Mouse (Mus musculus) limb, embryonic 12.5 days (tissue): ENCODE results near the gene Fam126a. TPM values are rescaled to one million over a fixed set of nuclear protein-coding genes. Genes with fewer than 3 reads are reported as not detected.

Experiments used
- ATAC-seq: fragments of 200-750 bp; cut with Nextera tagmentation; 2 replicates; pipeline ENCODE4 v1.8.0; 2017; ENCODE audit warnings: low read depth, moderate TSS enrichment; ENCODE audit not compliant: insufficient number of reproducible peaks, insufficient read depth, low FRiP score, low TSS enrichment
- H3K27ac ChIP-seq: fragments of 300-500 bp; sonication (generic); 2 replicates; pipeline ENCODE4 v1.5.1; 2016; ENCODE audit warnings: mild to moderate bottlenecking, moderate library complexity
- H3K27me3 ChIP-seq: fragments of 300-500 bp; sonication (generic); 2 replicates; pipeline ENCODE4 v1.6.1; 2016; ENCODE audit warnings: mild to moderate bottlenecking, moderate library complexity
- H3K36me3 ChIP-seq: fragments of 300-500 bp; sonication (generic); 2 replicates; pipeline ENCODE4 v1.6.1; 2016; ENCODE audit warnings: mild to moderate bottlenecking, moderate library complexity
- H3K4me1 ChIP-seq: fragments of 300-500 bp; sonication (generic); replicated peaks from 2 replicates; pipeline ENCODE4 v1.6.1; 2016
- H3K4me2 ChIP-seq: fragments of 300-500 bp; sonication (generic); 2 replicates; pipeline ENCODE4 v1.6.1; 2016; ENCODE audit warnings: mild to moderate bottlenecking, moderate library complexity
- H3K4me3 ChIP-seq: fragments of 300-500 bp; sonication (generic); replicated peaks from 2 replicates; pipeline ENCODE4 v1.5.1; 2016; ENCODE audit warnings: mild to moderate bottlenecking
- H3K9ac ChIP-seq: fragments of 300-500 bp; sonication (generic); replicated peaks from 2 replicates; pipeline ENCODE4 v1.6.1; 2016; ENCODE audit warnings: mild to moderate bottlenecking, moderate library complexity
- H3K9me3 ChIP-seq: fragments of 300-500 bp; sonication (generic); 2 replicates; pipeline ENCODE4 v1.6.1; 2016; ENCODE audit warnings: mild to moderate bottlenecking, moderate library complexity
- WGBS: fragments of 180-500 bp; shearing (Covaris S2); methylation state at CpG from one replicate; pipeline ENCODE4 v1.1.7; 2016; 5-methylcytosine and 5-hydroxymethylcytosine counted together
- polyA plus RNA-seq: library from polyadenylated mRNA; unstranded; fragments of >200 nt; fragmentation: Nextera tagmentation; extraction: Ambion mirVana; gene quantifications from 2 replicates; pipeline ENCODE4 v1.2.1, GENCODE M21; 2016

The Fam126a gene
- polyA plus RNA-seq, 1 experiment from 2014 or later: 40.0 TPM

- no peak overlapping the region for H3K4me2 ChIP-seq
- peaks cover 9% of the 10 kb centered on the region; the same call in 1 of the 2 replicates for H3K4me1 ChIP-seq
- H3K4me3 ChIP-seq: no peak overlapping the region
- H3K27ac ChIP-seq: no peak overlapping the region
- no peak for ATAC-seq
- H3K9me3 ChIP-seq: no peaks in the 10 kb centered on the region
- 82% methylated on average over 5 of the region's 5 CpGs for WGBS
- no peak overlapping the region for H3K9ac ChIP-seq
- H3K27me3 ChIP-seq: no peaks in the 10 kb centered on the region
- H3K36me3 ChIP-seq: no peaks in the 10 kb centered on the region
Observed at GRCm38 (mm10) chr5:24039423-24039822, 8.9 kb upstream of the Fam126a start.

DNA sequence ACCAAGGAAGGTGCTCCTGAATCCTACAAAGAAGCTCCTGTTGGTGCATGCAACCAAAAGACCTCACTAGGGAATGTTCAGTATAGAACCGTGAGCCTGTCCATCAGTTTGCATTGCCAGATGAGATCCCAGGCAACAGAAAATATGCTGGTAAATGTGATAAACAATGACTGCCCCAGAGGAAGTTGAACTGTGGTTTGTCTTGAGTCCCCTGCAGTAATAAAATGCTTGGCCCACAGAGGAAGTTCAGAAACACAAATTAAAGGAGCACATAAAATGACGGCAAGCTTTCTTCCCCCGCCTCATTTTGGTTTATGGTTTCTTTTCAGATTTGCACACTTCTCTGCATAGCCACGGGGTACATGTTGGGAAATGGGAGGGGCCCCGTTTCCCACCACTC lies 8.3 kb upstream of the Fam126a start:
- 28% methylated on average over 5 of the region's 5 CpGs for whole genome bisulfite sequencing
- Histone ChIP-seq H3K4me1 (peaks cover 9% of the 10 kb centered on the region; the same call in 1 of the 2 replicates), H3K9me3 (no peaks in the 10 kb centered on the region), H3K27ac (no peak overlapping the region), H3K4me2 (0 out of 2 replicates have a peak overlapping the region, but pooled peaks have one; percentile 2), H3K36me3 (no peaks in the 10 kb centered on the region), H3K9ac (no peak overlapping the region), H3K27me3 (no peaks in the 10 kb centered on the region), H3K4me3 (no peak overlapping the region)
- ATAC-seq: no peak

DNA sequence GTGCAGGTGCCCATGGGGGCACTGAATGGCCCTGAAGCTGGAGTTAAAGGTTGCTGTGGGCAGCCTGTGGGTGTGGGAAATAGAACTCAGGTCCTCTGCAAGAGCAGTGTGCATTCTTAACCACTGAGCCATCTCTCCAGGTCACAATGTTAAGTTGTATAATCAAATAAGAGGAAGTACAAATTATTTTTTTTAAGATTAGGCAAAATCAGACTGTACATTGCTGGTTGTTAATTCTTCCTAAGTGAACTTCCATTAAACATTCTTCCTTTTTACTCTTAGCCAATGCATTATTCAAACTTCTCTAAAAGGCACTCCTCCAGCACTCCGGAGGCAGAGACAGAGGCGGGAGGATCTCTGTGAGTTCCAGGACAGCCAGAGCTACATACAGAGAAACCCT lies 7.7 kb upstream of the Fam126a start:
- ATAC-seq: no peak
- WGBS: 68% methylated on average over 2 of the region's 2 CpGs
- H3K4me2 ChIP-seq: no peak overlapping the region

DNA sequence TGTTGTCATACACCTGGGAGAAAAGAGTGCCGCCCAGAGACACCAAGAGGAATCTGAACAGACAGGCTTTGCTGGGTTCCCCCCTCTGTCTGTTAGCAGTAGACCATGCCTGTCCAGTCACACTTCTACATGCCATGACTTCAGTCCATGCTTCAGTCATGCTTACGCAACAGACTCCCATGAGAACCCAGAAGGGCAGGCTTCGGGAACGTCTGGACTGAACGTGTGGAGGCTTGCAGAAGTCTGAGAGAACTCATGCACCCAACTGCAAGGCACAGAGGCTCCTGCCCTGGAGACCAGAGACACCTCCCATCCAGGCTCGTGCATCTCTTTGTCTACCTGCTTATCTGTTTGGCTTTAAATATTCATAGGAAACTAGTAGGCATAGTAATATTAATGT lies 6.2 kb upstream of the Fam126a start:
- WGBS: 78% methylated on average over 6 of the region's 6 CpGs
- H3K4me1 ChIP-seq: peaks cover 9% of the 10 kb centered on the region; the same call in 1 of the 2 replicates

More for the DNA sequence above, 7.7 kb upstream of the Fam126a start:
- H3K36me3 ChIP-seq: no peaks in the 10 kb centered on the region
- peaks cover 9% of the 10 kb centered on the region; the same call in 1 of the 2 replicates for H3K4me1 ChIP-seq
- no peaks in the 10 kb centered on the region for H3K27me3 ChIP-seq
- no peak overlapping the region for H3K4me3 ChIP-seq
- H3K27ac ChIP-seq: no peak overlapping the region
- no peak overlapping the region for H3K9ac ChIP-seq
- no peaks in the 10 kb centered on the region for H3K9me3 ChIP-seq

GRCm38 (mm10) chr5:24034970-24035369 lies 4.5 kb upstream of the Fam126a start:
- H3K36me3 ChIP-seq: no peaks in the 10 kb centered on the region
- no peak for ATAC-seq
- no peak overlapping the region for H3K4me3 ChIP-seq
- no peaks in the 10 kb centered on the region for H3K9me3 ChIP-seq
- H3K9ac ChIP-seq: no peak overlapping the region
- no peak overlapping the region for H3K4me2 ChIP-seq
- peaks cover 9% of the 10 kb centered on the region; the same call in 1 of the 2 replicates for H3K4me1 ChIP-seq
- 50% methylated on average over 3 of the region's 3 CpGs for WGBS
- no peak overlapping the region for H3K27ac ChIP-seq
- H3K27me3 ChIP-seq: no peaks in the 10 kb centered on the region

More for the DNA sequence above, 6.2 kb upstream of the Fam126a start:
- Histone ChIP-seq H3K9me3 (no peaks in the 10 kb centered on the region), H3K27me3 (no peaks in the 10 kb centered on the region), H3K27ac (no peak overlapping the region), H3K9ac (no peak overlapping the region), H3K4me2 (no peak overlapping the region), H3K36me3 (no peaks in the 10 kb centered on the region), H3K4me3 (no peak overlapping the region)
- ATAC-seq: no peak

DNA sequence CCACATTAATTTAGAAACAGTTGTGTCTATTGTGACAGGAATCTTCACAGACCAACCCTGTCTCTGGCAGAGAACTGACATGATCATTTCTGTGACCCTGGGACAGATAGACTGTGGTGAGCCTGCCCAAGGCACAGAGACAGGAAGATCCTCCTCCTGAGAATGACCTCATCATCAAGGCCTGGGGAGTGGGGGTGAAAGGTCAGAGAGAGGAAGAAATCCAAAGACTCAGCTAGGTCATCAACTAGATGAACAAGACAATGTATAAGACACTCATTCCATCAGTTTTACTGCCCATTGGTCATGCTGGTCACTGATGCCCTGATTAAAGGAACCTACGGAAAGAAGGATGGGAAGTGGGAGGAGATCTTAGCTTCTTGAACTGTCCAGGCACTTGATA lies 3.6 kb upstream of the Fam126a start:
- Histone ChIP-seq H3K9me3 (no peaks in the 10 kb centered on the region), H3K4me2 (no peak overlapping the region), H3K27ac (no peak overlapping the region), H3K4me1 (peaks cover 8% of the 10 kb centered on the region; the same call in 1 of the 2 replicates), H3K9ac (no peak overlapping the region), H3K36me3 (no peaks in the 10 kb centered on the region), H3K27me3 (no peaks in the 10 kb centered on the region), H3K4me3 (no peak overlapping the region)
- 86% methylated on average over 1 of the region's 1 CpGs for WGBS
- no peak for ATAC-seq

DNA sequence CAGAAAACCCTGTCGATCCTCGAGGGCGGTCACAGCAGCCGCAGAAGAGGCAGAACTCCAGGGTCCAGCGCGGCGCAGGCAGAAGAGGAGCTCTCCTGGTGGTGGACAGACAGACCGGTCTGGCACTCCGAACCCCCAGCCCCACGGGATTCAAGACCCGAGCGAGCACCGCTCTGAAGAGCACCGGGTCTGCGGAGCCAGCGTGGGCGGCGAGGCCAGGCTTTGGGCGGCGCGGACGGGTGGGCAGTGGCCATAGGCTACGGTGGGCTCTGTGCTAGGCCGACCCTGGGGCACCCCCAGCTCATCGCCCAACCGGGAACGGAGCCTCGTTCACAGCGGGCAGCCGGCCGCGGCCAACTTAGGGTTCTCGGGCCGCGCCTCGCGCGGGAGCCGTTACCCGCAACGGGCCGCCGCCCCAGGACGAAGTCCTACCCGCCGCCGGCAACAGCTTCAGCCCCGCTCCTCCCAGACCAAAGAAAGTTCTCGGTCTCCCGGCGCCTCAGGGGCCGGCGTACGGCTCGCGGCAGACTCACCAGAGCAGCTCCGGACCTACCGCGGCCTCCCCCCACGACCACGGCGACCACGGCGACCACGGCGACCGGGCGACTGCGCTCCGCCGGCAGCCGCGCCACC lies 428 bp downstream of the Fam126a start:
- Histone ChIP-seq H3K27me3 (no peaks in the 10 kb centered on the region), H3K4me2 (peak overlapping the region; percentile 90), H3K4me1 (peaks cover 8% of the 10 kb centered on the region; the same call in 1 of the 2 replicates), H3K9me3 (no peaks in the 10 kb centered on the region), H3K27ac (peak overlapping the region; percentile 75), H3K4me3 (peak overlapping the region; percentile 81), H3K9ac (peak overlapping the region; percentile 91), H3K36me3 (no peaks in the 10 kb centered on the region)
- WGBS: under 1% methylated on average over 72 of the region's 73 CpGs
- peak; percentile 80 for ATAC-seq

DNA sequence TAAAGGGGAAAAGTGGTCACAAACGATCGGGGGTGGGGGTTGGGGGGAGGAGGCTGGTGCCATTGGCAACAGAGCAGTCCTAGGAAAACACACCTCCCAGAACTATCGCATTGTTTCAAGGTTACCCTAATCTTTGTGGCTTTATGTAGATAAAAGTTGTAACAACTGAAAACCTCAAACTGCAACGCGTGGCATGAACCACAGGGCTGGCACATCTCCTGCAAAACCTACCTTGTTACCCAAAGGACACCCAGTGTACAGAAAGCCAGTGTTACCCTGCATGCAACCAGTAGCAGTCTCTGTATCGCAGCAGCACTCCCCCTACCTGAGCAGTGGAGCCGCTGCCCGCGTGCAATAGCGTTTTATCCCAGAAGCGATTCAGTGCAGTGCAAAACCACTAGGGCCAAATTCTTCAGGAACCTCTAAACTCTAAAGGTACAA lies 1.1 kb downstream of the Fam126a start:
- Histone ChIP-seq H3K4me3 (peak overlapping the region; percentile 81), H3K27ac (peak overlapping the region; percentile 75), H3K36me3 (no peaks in the 10 kb centered on the region), H3K27me3 (no peaks in the 10 kb centered on the region), H3K9me3 (no peaks in the 10 kb centered on the region), H3K4me1 (peaks cover 8% of the 10 kb centered on the region; the same call in 1 of the 2 replicates), H3K4me2 (peak overlapping the region; percentile 90), H3K9ac (peak overlapping the region; percentile 91)
- ATAC-seq: peak; percentile 67
- WGBS: 5% methylated on average over 11 of the region's 11 CpGs

DNA sequence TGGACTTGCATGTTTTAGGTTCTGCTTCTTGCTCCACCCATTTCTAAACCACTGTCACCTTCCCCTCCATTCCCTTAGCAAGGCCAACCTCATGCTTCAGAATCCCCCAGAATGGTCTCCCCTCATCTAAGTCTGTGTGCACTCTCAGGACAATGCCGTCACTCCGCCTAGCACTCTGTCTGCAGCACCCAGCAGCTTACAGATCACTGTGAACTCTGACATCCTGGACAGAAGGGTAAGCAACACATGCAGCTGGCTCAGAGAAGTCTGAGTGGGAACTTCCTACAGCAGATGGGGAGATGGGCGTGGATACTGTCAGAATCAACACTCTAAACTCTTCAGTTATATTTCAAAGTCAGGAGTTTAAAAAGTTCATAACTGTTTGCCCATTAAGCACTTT lies 5.5 kb downstream of the Fam126a start:
- no peak for ATAC-seq
- WGBS: 81% methylated on average over 3 of the region's 3 CpGs

GRCm38 (mm10) chr5:24023226-24023625 lies 7.3 kb downstream of the Fam126a start:
- Histone ChIP-seq H3K27ac (no peak overlapping the region), H3K27me3 (no peaks in the 10 kb centered on the region), H3K9me3 (no peaks in the 10 kb centered on the region), H3K36me3 (no peaks in the 10 kb centered on the region), H3K9ac (no peak overlapping the region), H3K4me3 (no peak overlapping the region), H3K4me2 (no peak overlapping the region), H3K4me1 (peaks cover 3% of the 10 kb centered on the region; the same call in 1 of the 2 replicates)
- WGBS: 97% methylated on average over 2 of the region's 2 CpGs
- ATAC-seq: no peak

More for the DNA sequence above, 5.5 kb downstream of the Fam126a start:
- Histone ChIP-seq H3K4me3 (no peak overlapping the region), H3K4me2 (no peak overlapping the region), H3K27ac (no peak overlapping the region), H3K27me3 (no peaks in the 10 kb centered on the region), H3K9me3 (no peaks in the 10 kb centered on the region), H3K9ac (no peak overlapping the region), H3K4me1 (peaks cover 8% of the 10 kb centered on the region; the same call in 1 of the 2 replicates), H3K36me3 (no peaks in the 10 kb centered on the region)

- WGBS: 65% methylated on average over 5 of the region's 5 CpGs
Observed at GRCm38 (mm10) chr5:24021683-24022082, 8.8 kb downstream of the Fam126a start.

More at GRCm38 (mm10) chr5:24021683-24022082, 8.8 kb downstream of the Fam126a start:
- Histone ChIP-seq H3K4me1 (peaks cover 3% of the 10 kb centered on the region; the same call in 1 of the 2 replicates), H3K27me3 (no peaks in the 10 kb centered on the region), H3K4me2 (no peak overlapping the region), H3K27ac (no peak overlapping the region), H3K9ac (no peak overlapping the region), H3K9me3 (no peaks in the 10 kb centered on the region; the same call in 1 of the 2 replicates), H3K36me3 (no peaks in the 10 kb centered on the region), H3K4me3 (no peak overlapping the region)
- ATAC-seq: no peak
